Mouse (Mus musculus) frontal cortex, adult (tissue): ENCODE measurements around the gene Ccdc62.

ENCODE experiments used
- ATAC-seq: cut with Nextera tagmentation; 2 replicates; pipeline ENCODE4 v1.9.2; 2017; ENCODE audit warnings: mild to moderate bottlenecking, moderate library complexity, mixed read lengths; ENCODE audit not compliant: low TSS enrichment

The Ccdc62 gene

GRCm38 (mm10) chr5:123930508-123930989 is at the start of gene Ccdc62:
Ccdc62 (plus strand) TSS chr5:123930679.
- peak; percentile 96 for ATAC-seq

GRCm38 (mm10) chr5:123880778-123881177 is 49.7 kb upstream of the Ccdc62 start:
- ATAC-seq, result no peak

- ATAC-seq, result peak; percentile 62; the same call in 1 of the 2 replicates
Measured at GRCm38 (mm10) chr5:123883891-123884290, 46.6 kb upstream of the Ccdc62 start.

- ATAC-seq, result no peak
Measured at GRCm38 (mm10) chr5:123884332-123884731, 46.1 kb upstream of the Ccdc62 start.

GRCm38 (mm10) chr5:123886365-123886764 is 44.1 kb upstream of the Ccdc62 start:
- no peak for ATAC-seq

- ATAC-seq, result no peak
Measured at GRCm38 (mm10) chr5:123890312-123890711, 40.2 kb upstream of the Ccdc62 start.

- no peak for ATAC-seq
Measured at GRCm38 (mm10) chr5:123890987-123891386, 39.5 kb upstream of the Ccdc62 start.

- no peak for ATAC-seq
Measured at GRCm38 (mm10) chr5:123891669-123892068, 38.8 kb upstream of the Ccdc62 start.

- ATAC-seq, result no peak
Measured at GRCm38 (mm10) chr5:123893520-123893919, 37.0 kb upstream of the Ccdc62 start.

- ATAC-seq, result no peak
Measured at GRCm38 (mm10) chr5:123896395-123896794, 34.1 kb upstream of the Ccdc62 start.

GRCm38 (mm10) chr5:123897352-123897751 is 33.1 kb upstream of the Ccdc62 start:
- no peak for ATAC-seq

- no peak for ATAC-seq
Measured at GRCm38 (mm10) chr5:123904059-123904672, 26.3 kb upstream of the Ccdc62 start.

GRCm38 (mm10) chr5:123906146-123906975 is 24.1 kb upstream of the Ccdc62 start:
- no peak for ATAC-seq

- ATAC-seq, result peak; percentile 96
Measured at GRCm38 (mm10) chr5:123906976-123907630, 23.4 kb upstream of the Ccdc62 start, which contains the start of gene Denr. Denr (plus strand) TSS chr5:123907175.

GRCm38 (mm10) chr5:123907631-123907977 is 22.9 kb upstream of the Ccdc62 start:
- no peak; the same call in 1 of the 2 replicates for ATAC-seq

- ATAC-seq, result no peak
Measured at GRCm38 (mm10) chr5:123914852-123915251, 15.6 kb upstream of the Ccdc62 start.

GRCm38 (mm10) chr5:123922112-123922511 is 8.4 kb upstream of the Ccdc62 start:
- 0 out of 2 replicates have a peak, but pooled peaks have one; percentile 47 for ATAC-seq

- no peak for ATAC-seq
Measured at GRCm38 (mm10) chr5:123927118-123927517, 3.4 kb upstream of the Ccdc62 start, which contains the start of gene Gm43518. Gm43518 (plus strand) TSS chr5:123927418.

GRCm38 (mm10) chr5:123931131-123931530 is 652 bp downstream of the Ccdc62 start:
- no peak for ATAC-seq

- no peak for ATAC-seq
Measured at GRCm38 (mm10) chr5:123932927-123933326, 2.4 kb downstream of the Ccdc62 start.

- ATAC-seq, result no peak
Measured at GRCm38 (mm10) chr5:123933556-123933955, 3.1 kb downstream of the Ccdc62 start.

GRCm38 (mm10) chr5:123933957-123934591 is 3.6 kb downstream of the Ccdc62 start:
- no peak for ATAC-seq
